Mouse (Mus musculus) left cerebral cortex, postnatal 36 days (tissue): ENCODE measurements at regions not wholly inside any gene's neighbourhood (a gene's known extent, or its start where the extent isn't known, plus 50 kb on each side); places are given as distances from the start of the nearest gene placed in this dataset.

Source experiments
- DNase-seq, 2 experiments: peaks; one replicate each; pipeline ENCODE4 v3.0.0; 2021 to 2022; ENCODE audit warnings: low spot score in 2 of 2, mixed read lengths in 1 of 2
- intact Hi-C: fragments of 180-260 bp; cut with DNase I; formaldehyde crosslinking; loops from one replicate; pipeline ENCODE4 v1.15.1; 2025

DNA sequence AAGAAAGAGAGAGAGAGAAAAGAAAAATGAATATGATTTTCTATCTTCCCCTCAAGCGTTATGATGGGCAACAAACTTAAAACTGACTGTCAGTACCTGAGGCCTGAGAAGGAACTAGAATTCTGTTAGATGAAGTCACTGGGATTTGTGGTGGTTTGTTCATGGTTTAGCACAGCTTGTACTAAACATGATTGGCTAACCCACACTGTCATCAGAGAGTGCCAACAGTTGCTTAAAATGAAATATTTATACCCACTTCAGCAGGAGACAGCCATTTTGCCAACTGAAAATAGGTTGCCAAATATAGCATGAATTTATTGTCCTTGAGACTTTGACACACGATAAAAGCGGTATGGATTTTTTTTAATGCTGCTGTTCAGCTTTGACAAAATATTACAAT lies 360.5 kb upstream of the Slc24a2 start:
- no peak for DNase-seq
- intact Hi-C loops: no loop called here

- intact Hi-C loops: no loop called here
- no peak for DNase-seq
These were observed 347.9 kb upstream of the Slc24a2 start for GRCm38 (mm10) chr4:87578164-87578563.

DNA sequence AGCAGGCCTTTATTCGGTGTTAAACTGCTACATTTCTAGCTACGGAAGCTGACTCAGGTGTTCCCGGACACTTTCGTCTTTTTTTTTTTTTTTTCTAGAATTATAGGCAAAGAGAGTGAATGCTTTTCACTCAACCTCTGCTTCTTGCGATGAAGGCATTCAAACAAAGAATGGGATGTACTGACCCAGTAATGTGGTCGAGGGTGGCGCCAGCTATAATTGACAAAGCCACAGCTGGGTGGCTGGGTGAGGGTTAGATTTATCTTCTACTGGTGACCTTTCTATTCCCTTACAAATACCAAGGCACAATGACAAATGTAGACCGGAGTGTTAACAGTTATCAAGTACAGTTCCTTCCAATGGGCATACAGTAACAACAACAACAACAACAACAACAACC lies 340.7 kb upstream of the Slc24a2 start:
- intact Hi-C loops: no loop called here

GRCm38 (mm10) chr4:87570470-87570891 lies 340.2 kb upstream of the Slc24a2 start:
- intact Hi-C loops: no loop called here
- peak in 1 of 2 experiments; percentile 10 for DNase-seq

More for the DNA sequence above, 340.7 kb upstream of the Slc24a2 start:
- no peak for DNase-seq

GRCm38 (mm10) chr4:87566616-87567015 lies 336.3 kb upstream of the Slc24a2 start:
- peak in 1 of 2 experiments; percentile 7 for DNase-seq
- intact Hi-C loops: no loop called here

- DNase-seq: no peak
- intact Hi-C loops: no loop called here
These were observed 324.6 kb upstream of the Slc24a2 start for GRCm38 (mm10) chr4:87554912-87555311.
